Mouse (Mus musculus) neutrophil, adult 65 days (primary cell): ENCODE data around the gene Tagln. TPM values are rescaled to one million over a fixed set of nuclear protein-coding genes. Genes with fewer than 3 reads are reported as not detected.

ENCODE experiments used
- total RNA-seq: library from RNA; stranded (reverse); gene quantifications from 2 replicates; pipeline ENCODE4 v1.2.4, GENCODE M21; 2023

The Tagln gene
- 0.66 TPM in 1 of 2 replicates, not detected in the other for total RNA-seq

DNA sequence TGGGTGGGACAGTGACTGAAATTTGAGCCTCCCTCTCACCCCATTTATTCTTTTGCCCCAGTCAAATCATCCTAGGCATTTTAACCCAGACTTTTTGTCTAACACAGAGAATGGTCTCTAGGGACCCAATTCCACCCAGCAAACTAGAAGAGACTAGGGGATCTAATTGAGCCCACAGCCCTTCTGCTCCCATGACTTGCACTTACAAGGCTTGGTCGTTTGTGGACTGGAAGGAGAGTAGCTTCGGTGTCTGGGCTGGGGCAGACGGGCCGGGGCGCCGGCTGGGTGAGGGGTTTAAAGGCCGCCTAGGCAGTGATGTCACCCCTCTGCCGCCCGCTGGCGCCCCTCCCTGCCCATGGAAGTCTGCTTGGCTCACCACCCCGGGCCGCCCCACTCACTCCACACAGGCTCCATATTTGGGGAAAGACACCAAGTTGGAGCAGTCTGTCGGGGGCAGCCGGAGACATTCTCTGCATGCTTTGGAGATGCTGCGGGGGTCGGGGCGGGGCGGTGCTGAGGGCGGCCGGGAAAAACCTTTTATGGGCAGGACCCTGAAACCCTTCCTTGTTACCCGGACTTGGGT, at the start of gene Tagln:
Gene Tagln (minus strand): TSS at position 431 of the 583 bp plus-strand sequence.

DNA sequence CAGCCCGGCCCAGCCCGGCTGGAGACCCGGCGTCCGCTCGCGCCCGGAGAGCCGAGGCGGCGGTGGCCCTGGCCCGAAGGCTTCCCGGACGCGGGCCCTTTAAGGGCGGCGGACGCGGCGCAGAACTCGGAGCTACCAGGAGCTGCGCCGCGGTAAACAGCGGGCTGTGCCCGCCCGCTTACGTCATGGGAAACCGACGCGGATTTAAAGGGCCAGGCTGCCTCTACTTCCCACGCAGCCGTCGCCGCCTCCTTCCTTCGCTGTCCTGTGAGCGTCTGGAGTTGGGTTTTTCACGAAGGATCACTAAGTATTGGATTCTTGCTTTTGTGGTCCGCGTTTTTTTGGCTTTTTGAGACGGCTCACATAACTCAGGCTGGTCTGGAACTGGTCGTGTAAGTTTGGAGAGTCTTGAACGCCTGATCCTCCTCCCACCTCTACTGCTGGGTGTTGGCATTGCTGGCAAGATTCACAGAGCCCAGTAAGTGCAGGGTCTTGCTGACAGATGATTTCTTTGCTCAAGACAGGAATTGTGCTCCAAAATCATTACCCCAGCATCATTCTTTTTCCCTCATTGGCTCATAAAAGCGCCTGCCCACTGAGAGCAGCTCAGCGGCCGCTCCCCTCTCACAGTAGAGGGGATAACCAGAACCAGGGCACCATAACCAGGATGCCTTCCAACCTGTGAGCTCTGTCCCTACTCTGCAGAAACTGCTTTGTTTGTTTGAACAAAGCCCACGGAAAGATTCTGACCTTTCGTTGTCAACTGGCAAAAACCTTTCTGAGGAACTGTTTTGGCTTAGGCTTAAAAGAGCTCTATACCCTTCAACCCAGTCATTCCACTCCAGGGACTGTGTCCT, 19.5 kb upstream of the Tagln start, which contains the start of gene Sidt2:
Gene Sidt2 (minus strand): TSS at position 152 of the 857 bp plus-strand sequence.

DNA sequence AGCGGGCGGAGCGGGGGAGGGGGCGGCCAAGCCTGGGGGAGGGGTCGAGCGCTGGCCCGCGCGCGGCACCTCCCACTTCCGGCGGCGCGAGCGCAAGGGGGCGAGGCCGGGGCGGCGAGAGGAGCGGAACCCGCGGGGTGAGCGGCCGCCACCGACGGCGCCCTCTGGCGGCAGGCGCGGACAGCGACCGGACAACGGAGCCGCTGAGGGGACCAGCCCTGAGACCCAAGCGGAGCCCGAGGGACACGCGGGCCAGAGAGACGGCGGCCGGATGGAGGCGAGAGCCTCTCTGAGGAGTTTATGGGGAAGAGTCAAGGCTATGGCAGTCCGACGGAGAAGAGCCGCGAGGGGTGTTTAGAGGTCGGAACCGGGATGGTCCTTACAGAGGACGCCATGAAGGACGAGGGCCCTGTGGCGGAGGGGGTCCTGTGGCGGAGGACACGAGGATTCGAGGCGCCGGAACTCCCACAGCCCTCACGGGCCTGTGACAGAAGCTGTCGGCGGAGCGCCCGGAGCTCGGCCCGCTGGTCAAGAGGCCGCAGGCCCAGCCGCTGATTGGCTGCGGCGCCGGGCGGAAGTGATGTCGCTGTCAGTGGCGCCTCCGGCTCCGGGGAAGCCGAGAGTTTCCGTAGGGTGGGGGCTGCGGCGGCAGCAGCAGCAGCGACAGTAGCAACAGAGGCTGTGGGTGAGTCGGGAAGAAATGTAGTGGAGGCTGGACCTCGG, 29.3 kb downstream of the Tagln start, which contains the start of the genes Pcsk7 and Rnf214:
Gene Pcsk7 (plus strand): TSS at position 143 of the 723 bp plus-strand sequence.
Gene Rnf214 (minus strand): TSS at position 557 of the 723 bp plus-strand sequence.

Other genes with a start within 250 kb of the Tagln start
- gene Cep164, start 107.4 kb downstream of the Tagln start, total RNA-seq: 18.0 and 20.6 TPM in 2 replicates
- 9.8 and 24.2 TPM in 2 replicates for gene Bace1, start 97.5 kb downstream of the Tagln start, total RNA-seq
- gene Pcsk7, start 29.6 kb downstream of the Tagln start, total RNA-seq: 80.0 and 110 TPM in 2 replicates
- 27.3 and 30.6 TPM in 2 replicates for gene Rnf214, start 29.1 kb downstream of the Tagln start, total RNA-seq
- gene Sidt2, start 19.2 kb upstream of the Tagln start, total RNA-seq: 292 and 376 TPM in 2 replicates
- gene Pafah1b2, start 76.6 kb upstream of the Tagln start, total RNA-seq: 46.9 and 67.4 TPM in 2 replicates
- gene Sik3, start 76.8 kb upstream of the Tagln start, total RNA-seq: 66.4 and 75.0 TPM in 2 replicates